Mouse (Mus musculus) ES-E14 (cell line): ENCODE measurements around the gene Acadsb. TPM values are rescaled to one million over a fixed set of nuclear protein-coding genes. Genes with fewer than 3 reads are reported as not detected.
"Not testable (repeated sequence)": the region's sequence is repeated elsewhere in the genome, so short reads cannot be mapped to it uniquely, and the experiment has no call there.

Experiments
- DNase-seq: peaks from one replicate; pipeline ENCODE4 v3.0.0-alpha.2; 2013; ENCODE audit warnings: low read depth, low spot score
- H3K27ac ChIP-seq: 2 replicates; pipeline ENCODE4 v1.5.1; 2012; ENCODE audit warnings: low read depth, mild to moderate bottlenecking, low read length, moderate library complexity, mixed read lengths; ENCODE audit not compliant: poor library complexity, insufficient read depth, severe bottlenecking
- H3K36me3 ChIP-seq: 2 replicates; pipeline ENCODE4 v1.6.1; 2012; ENCODE audit warnings: mild to moderate bottlenecking, low read length, moderate library complexity, mixed read lengths; ENCODE audit not compliant: control insufficient read depth, poor library complexity, insufficient read depth, severe bottlenecking
- H3K4me1 ChIP-seq, 2 experiments: fragments of 150-350 bp in 1 of 2; sonication (generic) in 1 of 2; 2 replicates each; pipeline ENCODE4 v1.6.1; 2012; ENCODE audit warnings: low read length in 2 of 2, mild to moderate bottlenecking in 1 of 2, mixed read lengths in 1 of 2; ENCODE audit not compliant: control insufficient read depth in 2 of 2, insufficient read depth in 2 of 2, poor library complexity in 1 of 2
- H3K4me3 ChIP-seq, 2 experiments: fragments of 150-350 bp in 1 of 2; sonication (generic) in 1 of 2; 2 replicates each; pipeline ENCODE4 v1.5.1; 2012; ENCODE audit warnings: low read length in 2 of 2, low read depth in 1 of 2, mild to moderate bottlenecking in 1 of 2, mixed read lengths in 1 of 2; ENCODE audit not compliant: insufficient read depth in 1 of 2, poor library complexity in 1 of 2, severe bottlenecking in 1 of 2
- H3K9ac ChIP-seq: 2 replicates; pipeline ENCODE4 v1.6.1; 2012; ENCODE audit warnings: low read depth, mild to moderate bottlenecking, low read length, mixed read lengths; ENCODE audit not compliant: poor library complexity, insufficient read depth, severe bottlenecking
- H3K9me3 ChIP-seq: fragments of 150-350 bp; sonication (generic); 2 replicates; pipeline ENCODE4 v1.6.1; 2012; ENCODE audit warnings: low read depth, mild to moderate bottlenecking, low read length; ENCODE audit not compliant: control insufficient read depth, insufficient read depth
- CHD2 ChIP-seq: IDR thresholded peaks from 2 replicates; pipeline ENCODE4 v1.6.1; 2014; ENCODE audit warnings: mild to moderate bottlenecking, low read depth, low read length, inconsistent platforms
- HCFC1 ChIP-seq: IDR thresholded peaks from 2 replicates; pipeline ENCODE4 v1.6.1; 2012; ENCODE audit warnings: low read length, inconsistent platforms, borderline replicate concordance; ENCODE audit not compliant: insufficient read depth
- MAFK ChIP-seq: IDR thresholded peaks from 2 replicates; pipeline ENCODE4 v1.6.1; 2014; ENCODE audit warnings: mild to moderate bottlenecking, low read depth, low read length, inconsistent platforms; ENCODE audit not compliant: insufficient read depth
- ZC3H11A ChIP-seq: IDR thresholded peaks from 2 replicates; pipeline ENCODE4 v1.6.1; 2012; ENCODE audit warnings: low read depth, mild to moderate bottlenecking, inconsistent platforms, low read length, borderline replicate concordance
- ZNF384 ChIP-seq: IDR thresholded peaks from 2 replicates; pipeline ENCODE4 v1.6.1; 2012; ENCODE audit warnings: low read depth, low read length, inconsistent platforms
- in situ Hi-C, 2 experiments: fragments of 600-800 bp; cut with MboI; formaldehyde crosslinking; loops; one replicate each; pipeline ENCODE4 v1.15.1; 2025; ENCODE audit warnings: low sequenced_read_pairs in 2 of 2, inconsistent platforms in 1 of 2; ENCODE audit not compliant: unreplicated experiment in 2 of 2
- total RNA-seq: library from RNA; depleted of rRNA; stranded (reverse); fragments of 300-350 nt; gene quantifications from 2 replicates; pipeline ENCODE4 v1.2.3, GENCODE M21; 2012

Acadsb gene
- total RNA-seq, 1 experiment: 22.4 TPM

DNA sequence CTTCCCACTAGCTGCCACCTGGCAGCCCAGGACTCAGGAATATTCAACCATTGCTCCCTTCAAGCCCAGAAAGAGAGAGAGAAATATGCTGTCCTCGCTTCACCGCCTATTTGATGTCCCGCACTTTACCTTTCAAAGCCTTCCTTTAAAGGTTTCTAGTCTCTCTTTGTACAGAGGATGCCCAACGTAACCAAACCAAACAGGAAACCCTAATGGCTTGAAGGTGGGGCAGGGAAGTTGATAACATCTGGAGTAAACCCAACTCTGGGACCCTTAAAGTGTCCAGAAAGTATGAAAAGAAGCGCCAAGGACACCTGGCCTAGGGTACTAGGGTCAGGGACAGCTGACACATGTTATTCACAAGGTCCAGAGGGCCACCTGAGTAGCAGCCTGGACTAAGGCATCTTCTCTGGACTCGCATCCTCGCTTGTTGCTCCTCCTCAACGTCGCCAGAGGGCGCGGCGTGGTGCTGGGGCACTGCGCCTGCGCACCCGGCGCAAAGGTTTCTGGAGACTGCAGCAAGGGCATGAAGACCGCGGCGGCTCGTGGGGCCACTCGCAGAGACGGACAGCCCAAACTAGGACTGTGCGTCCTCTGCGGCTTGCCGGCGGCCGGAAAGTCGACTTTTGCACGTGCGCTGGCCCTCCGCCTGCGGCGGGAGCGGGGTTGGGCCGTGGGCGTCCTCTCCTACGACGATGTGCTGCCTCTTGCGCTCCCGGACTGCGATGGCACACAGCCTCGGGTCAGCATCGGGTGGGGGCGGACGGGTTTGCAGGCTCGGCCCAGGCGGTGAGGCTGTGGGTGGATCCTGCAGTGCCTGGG is 39.5 kb upstream of the Acadsb start, which contains the start of gene Pstk:
Gene Pstk, plus strand, starts transcription at position 494 of the 822 bp plus-strand sequence.
- Histone ChIP-seq H3K9me3 (no peaks in the 10 kb centered on the region), H3K9ac (peak within 1 kb of the TSS; percentile 92), H3K36me3 (peaks cover 2% of the 10 kb centered on the region; the same call in 1 of the 2 replicates), H3K4me3 (peak within 1 kb of the TSS; percentile 85 to 88), H3K27ac (no peak within 1 kb of the TSS), H3K4me1 (no peaks in the 10 kb centered on the region)
- in situ Hi-C loops: no loop called here
- DNase-seq: peak; percentile 80
- TF ChIP-seq HCFC1 (peak; percentile 68; the same call in 1 of the 2 replicates), CHD2 (no peak), MAFK (no peak), ZNF384 (no peak), ZC3H11A (no peak)

DNA sequence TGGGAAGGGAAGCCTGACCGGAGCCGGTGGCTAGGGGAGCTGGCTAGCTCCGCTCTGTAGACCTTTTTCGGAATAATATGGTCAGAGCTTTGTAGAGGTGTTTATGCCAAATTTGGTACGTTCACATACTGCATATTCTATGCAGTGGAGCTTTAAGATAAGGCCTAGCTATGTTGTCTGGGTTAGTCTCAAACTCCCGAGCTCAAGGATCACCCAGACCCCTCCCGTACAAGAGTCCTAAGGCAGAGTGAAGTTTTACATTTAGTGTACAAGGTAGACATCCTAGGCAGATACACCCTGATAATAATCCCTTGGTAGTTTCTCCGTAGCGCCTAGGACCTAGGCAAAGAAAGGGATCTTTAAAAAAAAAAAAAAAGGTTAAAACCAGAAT is 38.9 kb upstream of the Acadsb start:
- TF ChIP-seq CHD2 (no peak), ZNF384 (no peak), MAFK (no peak), ZC3H11A (no peak), HCFC1 (no peak)
- peak overlapping the region; percentile 92 for H3K9ac ChIP-seq
- H3K27ac ChIP-seq: no peak overlapping the region
- in situ Hi-C loops: no loop called here
- no peaks in the 10 kb centered on the region for H3K4me1 ChIP-seq
- H3K4me3 ChIP-seq: peak overlapping the region; percentile 85 to 88
- H3K9me3 ChIP-seq: no peaks in the 10 kb centered on the region
- DNase-seq: no peak
- peaks cover 2% of the 10 kb centered on the region; the same call in 1 of the 2 replicates for H3K36me3 ChIP-seq

DNA sequence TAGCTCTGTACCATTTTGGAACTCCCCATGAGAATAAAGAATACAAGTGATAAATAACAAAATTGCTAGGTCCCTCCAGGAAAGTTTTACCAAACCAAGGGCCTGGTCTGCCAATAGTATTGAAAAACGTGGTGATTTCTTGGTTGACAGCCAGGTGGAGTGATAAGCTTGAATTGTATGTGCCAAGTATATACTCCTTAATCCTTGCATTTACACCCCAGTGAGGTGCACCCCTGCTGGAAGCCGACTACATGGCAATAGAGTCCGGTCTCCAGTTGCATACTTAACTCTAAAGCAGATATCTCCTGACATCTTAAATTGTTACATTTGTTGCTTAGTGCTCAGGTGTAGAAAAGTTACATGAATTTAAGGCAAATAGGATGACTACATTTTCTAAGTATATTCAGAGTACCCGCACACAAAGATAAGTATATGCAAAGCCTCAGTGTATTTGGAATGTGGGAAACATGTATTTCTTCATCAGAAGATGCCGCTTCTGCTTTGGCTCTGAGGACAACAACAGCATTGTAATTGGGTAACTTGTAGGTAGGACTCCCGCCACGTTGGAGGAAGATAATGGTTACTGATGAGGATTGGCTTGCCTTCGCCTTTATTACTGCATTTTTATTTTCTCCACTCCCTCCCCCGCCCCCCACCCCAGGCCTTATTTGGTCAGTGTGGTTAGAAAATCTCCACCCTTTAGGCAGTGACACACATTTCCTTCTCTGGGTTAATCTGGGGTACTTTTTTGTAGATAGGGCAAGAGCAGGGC is 38.3 kb upstream of the Acadsb start:
- Histone ChIP-seq H3K36me3 (peaks cover 2% of the 10 kb centered on the region; the same call in 1 of the 2 replicates), H3K9me3 (no peaks in the 10 kb centered on the region), H3K4me3 (peak overlapping the region; percentile 85 to 88; a peak in 3 of 4 replicates), H3K4me1 (no peaks in the 10 kb centered on the region), H3K9ac (no peak overlapping the region), H3K27ac (no peak overlapping the region)
- TF ChIP-seq HCFC1 (no peak), ZNF384 (no peak)
- DNase-seq: no peak
- in situ Hi-C loops: no loop called here

DNA sequence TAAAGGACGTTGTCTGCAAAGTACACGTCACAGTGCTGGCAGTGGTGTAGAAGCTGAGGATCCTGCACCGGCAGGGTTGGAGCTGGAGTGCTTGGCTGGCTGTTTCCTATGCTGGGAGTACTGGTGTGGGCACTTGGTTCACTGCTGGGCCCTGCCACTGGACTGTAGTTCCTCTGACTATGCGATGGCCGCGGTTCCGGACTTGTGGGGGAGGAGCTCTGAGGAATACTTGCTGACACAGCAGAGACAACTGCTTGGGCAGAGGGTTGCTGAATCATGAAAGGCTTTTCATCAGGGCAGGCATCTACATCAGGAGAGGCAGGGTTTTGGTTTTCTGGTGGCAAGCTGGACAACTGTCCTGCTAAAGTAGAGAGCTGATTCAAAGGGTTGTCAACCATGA is 18.6 kb upstream of the Acadsb start:
- DNase-seq, H3K4me3 ChIP-seq, H3K27ac ChIP-seq, H3K36me3 ChIP-seq, H3K4me1 ChIP-seq, H3K9me3 ChIP-seq, in situ Hi-C loops, H3K9ac ChIP-seq: not testable (repeated sequence)
